Mouse (Mus musculus) CH12.LX (cell line): Measurements from ENCODE around the gene Pigr. TPM values are rescaled to one million over a fixed set of nuclear protein-coding genes. Genes with fewer than 3 reads are reported as not detected.

Experiments used
- DNase-seq: peaks from one replicate; pipeline ENCODE4 v3.0.0-alpha.2; 2013; ENCODE audit errors: extremely low read depth
- H3K27ac ChIP-seq: 2 replicates; pipeline ENCODE4 v1.5.1; 2012; ENCODE audit warnings: low read depth, mild to moderate bottlenecking, control low read depth, moderate library complexity; ENCODE audit not compliant: insufficient read depth
- H3K27me3 ChIP-seq: replicated peaks from 2 replicates; pipeline ENCODE3; 2012; ENCODE audit warnings: inconsistent platforms
- H3K36me3 ChIP-seq, 2 experiments: replicated peaks in 1 of 2; 2 replicates each; pipeline versions ENCODE3 to v1.6.1; 2012; ENCODE audit warnings: inconsistent platforms in 1 of 2, low read length in 1 of 2, mild to moderate bottlenecking in 1 of 2, mixed read lengths in 1 of 2, moderate library complexity in 1 of 2; ENCODE audit not compliant: control insufficient read depth in 1 of 2, insufficient read depth in 1 of 2
- H3K4me1 ChIP-seq, 2 experiments: 2 replicates each; pipeline ENCODE4 v1.6.1; 2012; ENCODE audit warnings: inconsistent platforms in 1 of 2, moderate library complexity in 1 of 2; ENCODE audit not compliant: insufficient read depth in 2 of 2, control insufficient read depth in 1 of 2
- H3K4me2 ChIP-seq: 2 replicates; pipeline ENCODE4 v1.6.1; 2012; ENCODE audit warnings: low read depth, mild to moderate bottlenecking, control low read depth; ENCODE audit not compliant: poor library complexity, insufficient read depth, severe bottlenecking
- H3K4me3 ChIP-seq, 3 experiments: fragments of 150-350 bp in 1 of 3; sonication (generic) in 1 of 3; replicated peaks in 1 of 3; 2 replicates each; pipeline versions ENCODE3 to v1.5.1; 2011 to 2012; ENCODE audit warnings: low read depth in 2 of 3, low read length in 2 of 3, mild to moderate bottlenecking in 2 of 3, moderate library complexity in 2 of 3, control low read depth in 1 of 3, improper control_type of control experiment in 1 of 3, inconsistent platforms in 1 of 3, mixed read lengths in 1 of 3; ENCODE audit not compliant: poor library complexity in 1 of 3
- H3K79me2 ChIP-seq: replicated peaks from 2 replicates; pipeline ENCODE4 v1.6.1; 2012; ENCODE audit warnings: mild to moderate bottlenecking, moderate library complexity; ENCODE audit not compliant: control insufficient read depth, poor library complexity, insufficient read depth, severe bottlenecking; ENCODE audit errors: extremely low read depth
- H3K9ac ChIP-seq: 2 replicates; pipeline ENCODE4 v1.6.1; 2012; ENCODE audit warnings: low read depth, mild to moderate bottlenecking, control low read depth, moderate library complexity; ENCODE audit not compliant: insufficient read depth
- H3K9me3 ChIP-seq: replicated peaks from 2 replicates; pipeline ENCODE3; 2012; ENCODE audit warnings: low read length, inconsistent platforms, mixed read lengths
- BHLHE40 ChIP-seq: IDR thresholded peaks from 2 replicates; pipeline ENCODE4 v1.6.1; 2011; ENCODE audit warnings: mild to moderate bottlenecking, low read depth, low read length, improper control_type of control experiment
- CHD1 ChIP-seq: IDR thresholded peaks from 2 replicates; pipeline ENCODE4 v1.6.1; 2012; ENCODE audit warnings: low read depth, low read length, improper control_type of control experiment, inconsistent platforms
- CHD2 ChIP-seq: IDR thresholded peaks from 2 replicates; pipeline ENCODE4 v1.6.1; 2011; ENCODE audit warnings: low read length, improper control_type of control experiment
- CTCF ChIP-seq, 2 experiments: IDR thresholded peaks in 1 of 2; conservative IDR thresholded peaks in 1 of 2; 2 replicates each; pipeline ENCODE4 v1.5.1; 2011 to 2012; ENCODE audit warnings: low read depth in 2 of 2, low read length in 2 of 2, improper control_type of control experiment in 1 of 2, inconsistent platforms in 1 of 2, mild to moderate bottlenecking in 1 of 2, moderate library complexity in 1 of 2
- E2F4 ChIP-seq: IDR thresholded peaks from 2 replicates; pipeline ENCODE4 v1.6.1; 2011; ENCODE audit warnings: low read depth, low read length, improper control_type of control experiment; ENCODE audit not compliant: insufficient replicate concordance
- ELF1 ChIP-seq: IDR thresholded peaks from 2 replicates; pipeline ENCODE4 v1.6.1; 2014; ENCODE audit warnings: low read depth, mild to moderate bottlenecking, inconsistent platforms, low read length, improper control_type of control experiment
- EP300 ChIP-seq: IDR thresholded peaks from 2 replicates; pipeline ENCODE4 v1.6.1; 2011; ENCODE audit warnings: low read length, improper control_type of control experiment
- ETS1 ChIP-seq: conservative IDR thresholded peaks from 2 replicates; pipeline ENCODE4 v1.6.1; 2012; ENCODE audit warnings: low read depth, mild to moderate bottlenecking, inconsistent platforms, low read length, improper control_type of control experiment, moderate library complexity
- GABPA ChIP-seq: IDR thresholded peaks from 2 replicates; pipeline ENCODE4 v1.6.1; 2012; ENCODE audit warnings: low read depth, low read length, improper control_type of control experiment, inconsistent platforms; ENCODE audit not compliant: insufficient replicate concordance
- HCFC1 ChIP-seq: IDR thresholded peaks from 2 replicates; pipeline ENCODE4 v1.6.1; 2012; ENCODE audit warnings: low read depth, mild to moderate bottlenecking, inconsistent platforms, low read length, improper control_type of control experiment
- IRF4 ChIP-seq: IDR thresholded peaks from 2 replicates; pipeline ENCODE4 v1.6.1; 2014; ENCODE audit warnings: low read depth, mild to moderate bottlenecking, inconsistent platforms, low read length, improper control_type of control experiment
- JUN ChIP-seq: IDR thresholded peaks from 2 replicates; pipeline ENCODE4 v1.6.1; 2011; ENCODE audit warnings: low read depth, mild to moderate bottlenecking, low read length, improper control_type of control experiment, moderate library complexity; ENCODE audit not compliant: insufficient read depth
- JUND ChIP-seq: conservative IDR thresholded peaks from 2 replicates; pipeline ENCODE4 v1.6.1; 2011; ENCODE audit warnings: low read depth, low read length, improper control_type of control experiment
- KAT2A ChIP-seq: IDR thresholded peaks from 2 replicates; pipeline ENCODE4 v1.6.1; 2012; ENCODE audit warnings: low read length, improper control_type of control experiment, inconsistent platforms; ENCODE audit not compliant: insufficient replicate concordance
- MAFK ChIP-seq: IDR thresholded peaks from 2 replicates; pipeline ENCODE4 v1.6.1; 2011; ENCODE audit warnings: low read length, improper control_type of control experiment; ENCODE audit not compliant: insufficient replicate concordance
- MAX ChIP-seq: IDR thresholded peaks from 2 replicates; pipeline ENCODE4 v1.6.1; 2011; ENCODE audit warnings: low read length, improper control_type of control experiment
- MAZ ChIP-seq: IDR thresholded peaks from 2 replicates; pipeline ENCODE4 v1.6.1; 2012; ENCODE audit warnings: low read depth, mild to moderate bottlenecking, inconsistent platforms, low read length, improper control_type of control experiment, moderate library complexity
- MEF2A ChIP-seq: IDR thresholded peaks from 2 replicates; pipeline ENCODE4 v1.6.1; 2014; ENCODE audit warnings: low read depth, mild to moderate bottlenecking, inconsistent platforms, low read length, improper control_type of control experiment, borderline replicate concordance
- MXI1 ChIP-seq: IDR thresholded peaks from 2 replicates; pipeline ENCODE4 v1.6.1; 2011; ENCODE audit warnings: mild to moderate bottlenecking, low read depth, low read length, improper control_type of control experiment
- MYC ChIP-seq: IDR thresholded peaks from 2 replicates; pipeline ENCODE4 v1.6.1; 2011; ENCODE audit warnings: low read depth, mild to moderate bottlenecking, improper control_type of control experiment, low read length
- NELFE ChIP-seq: IDR thresholded peaks from 2 replicates; pipeline ENCODE4 v1.6.1; 2011; ENCODE audit warnings: low read depth, low read length, improper control_type of control experiment
- NRF1 ChIP-seq: IDR thresholded peaks from 2 replicates; pipeline ENCODE4 v1.6.1; 2014; ENCODE audit warnings: low read depth, mild to moderate bottlenecking, inconsistent platforms, low read length, improper control_type of control experiment, moderate library complexity
- PAX5 ChIP-seq: IDR thresholded peaks from 2 replicates; pipeline ENCODE4 v1.6.1; 2012; ENCODE audit warnings: low read length, inconsistent platforms, mixed read lengths
- POLR2A ChIP-seq: IDR thresholded peaks from 2 replicates; pipeline ENCODE4 v1.6.1; 2011; ENCODE audit warnings: low read depth, mild to moderate bottlenecking, improper control_type of control experiment, low read length
- POLR2AphosphoS2 ChIP-seq: IDR thresholded peaks from 2 replicates; pipeline ENCODE4 v1.6.1; 2011; ENCODE audit warnings: low read depth, low read length, improper control_type of control experiment
- RAD21 ChIP-seq: IDR thresholded peaks from 2 replicates; pipeline ENCODE4 v1.6.1; 2011; ENCODE audit warnings: low read depth, mild to moderate bottlenecking, low read length, improper control_type of control experiment, moderate library complexity
- RCOR1 ChIP-seq: conservative IDR thresholded peaks from 2 replicates; pipeline ENCODE4 v1.6.1; 2012; ENCODE audit warnings: low read depth, mild to moderate bottlenecking, inconsistent platforms, low read length, improper control_type of control experiment
- SIN3A ChIP-seq: IDR thresholded peaks from 2 replicates; pipeline ENCODE4 v1.6.1; 2012; ENCODE audit warnings: low read length, improper control_type of control experiment, inconsistent platforms
- SMC3 ChIP-seq: IDR thresholded peaks from 2 replicates; pipeline ENCODE4 v1.6.1; 2011; ENCODE audit warnings: low read depth, low read length, improper control_type of control experiment
- TBP ChIP-seq: conservative IDR thresholded peaks from 2 replicates; pipeline ENCODE4 v1.6.1; 2011; ENCODE audit warnings: low read depth, low read length, improper control_type of control experiment
- TCF12 ChIP-seq: IDR thresholded peaks from 2 replicates; pipeline ENCODE4 v1.6.1; 2014; ENCODE audit warnings: low read depth, mild to moderate bottlenecking, inconsistent platforms, low read length, improper control_type of control experiment
- UBTF ChIP-seq: IDR thresholded peaks from 2 replicates; pipeline ENCODE4 v1.6.1; 2012; ENCODE audit warnings: low read depth, mild to moderate bottlenecking, inconsistent platforms, low read length, improper control_type of control experiment, moderate library complexity
- USF1 ChIP-seq: IDR thresholded peaks from 2 replicates; pipeline ENCODE4 v1.6.1; 2014; ENCODE audit warnings: low read depth, mild to moderate bottlenecking, inconsistent platforms, low read length, improper control_type of control experiment
- USF2 ChIP-seq: conservative IDR thresholded peaks from 2 replicates; pipeline ENCODE4 v1.6.1; 2011; ENCODE audit warnings: low read depth, low read length, improper control_type of control experiment
- ZC3H11A ChIP-seq: IDR thresholded peaks from 2 replicates; pipeline ENCODE4 v1.6.1; 2012; ENCODE audit warnings: low read depth, mild to moderate bottlenecking, inconsistent platforms, low read length, improper control_type of control experiment
- ZKSCAN1 ChIP-seq: IDR thresholded peaks from 2 replicates; pipeline ENCODE4 v1.6.1; 2012; ENCODE audit warnings: low read depth, inconsistent platforms, low read length, improper control_type of control experiment, borderline replicate concordance
- ZMIZ1 ChIP-seq: IDR thresholded peaks from 2 replicates; pipeline ENCODE4 v1.6.1; 2012; ENCODE audit warnings: low read depth, mild to moderate bottlenecking, inconsistent platforms, low read length, improper control_type of control experiment
- ZNF384 ChIP-seq: IDR thresholded peaks from 2 replicates; pipeline ENCODE4 v1.6.1; 2012; ENCODE audit warnings: low read depth, low read length, improper control_type of control experiment, inconsistent platforms
- dilution Hi-C: fragments of 300-500 bp; cut with MboI; formaldehyde crosslinking; loops from 2 replicates; pipeline ENCODE4 v1.14.3; 2020; ENCODE audit warnings: low sequenced_read_pairs; ENCODE audit not compliant: extremely low pct_unique_long_range_greater_than_20kb, extremely low pct_ligation_motif_present
- in situ Hi-C: fragments of 300-500 bp; cut with MboI; formaldehyde crosslinking; loops from 3 replicates; pipeline ENCODE4 v1.14.3; 2019; ENCODE audit warnings: low sequenced_read_pairs, low pct_ligation_motif_present, low pct_unique_long_range_greater_than_20kb, mixed read lengths
- polyA plus RNA-seq: library from polyadenylated mRNA; unstranded; fragments of >175 nt; gene quantifications from 2 replicates; pipeline ENCODE4 v1.2.1, GENCODE M21; 2012; ENCODE audit warnings: low read depth; ENCODE audit not compliant: insufficient read length
- total RNA-seq, 2 experiments: library from RNA; depleted of rRNA; stranded (reverse); fragments of 300-350 nt in 1 of 2; fragments of >200 nt in 1 of 2; gene quantifications; 2 replicates each; pipeline ENCODE4 v1.2.3; 2012 to 2014

Gene Pigr
- total and polyA plus RNA-seq, 3 experiments: 0.04 to 0.21 TPM; not detected in 1

- TF ChIP-seq UBTF (no peak), BHLHE40 (0 out of 2 replicates have a peak, but pooled peaks have one; percentile 52), NELFE (no peak), MXI1 (no peak), ETS1 (peak; percentile 40; the same call in 1 of the 2 replicates), POLR2AphosphoS2 (no peak), USF1 (no peak), JUN (peak; percentile 45; the same call in 1 of the 2 replicates), HCFC1 (peak; percentile 87), CHD1 (no peak), GABPA (no peak), EP300 (peak; percentile 61), TCF12 (peak; percentile 80), PAX5 (no peak), TBP (0 out of 2 replicates have a peak, but pooled peaks have one; percentile 61), USF2 (no peak), MAX (peak; percentile 41; the same call in 1 of the 2 replicates), SIN3A (peak; percentile 69), ZC3H11A (no peak), ELF1 (peak; percentile 47; the same call in 1 of the 2 replicates), ZKSCAN1 (no peak), CHD2 (peak; percentile 66; the same call in 1 of the 2 replicates), NRF1 (no peak), RCOR1 (0 out of 2 replicates have a peak, but pooled peaks have one; percentile 53), MYC (no peak), CTCF (conservative IDR thresholded peaks at IDR 0.05 in 1 of 2, IDR thresholded peaks at IDR 0.05 in 1 of 2; ENCODE audit: low read depth in 2 of 2, low read length in 2 of 2) (0 out of 4 replicates have a peak, but pooled peaks of 1 of the 2 experiments have one; percentile 1), JUND (peak; percentile 52), KAT2A (0 out of 2 replicates have a peak, but pooled peaks have one; percentile 55), ZMIZ1 (no peak), MAZ (peak; percentile 76), POLR2A (peak; percentile 36; the same call in 1 of the 2 replicates), MEF2A (peak; percentile 75; the same call in 1 of the 2 replicates), SMC3 (peak; percentile 6; the same call in 1 of the 2 replicates), ZNF384 (no peak), RAD21 (no peak), E2F4 (no peak), IRF4 (peak; percentile 94), MAFK (no peak; the same call in 1 of the 2 replicates)
- peaks cover 25 to 60% of the 10 kb centered on the region in 2 experiments for H3K4me1 ChIP-seq
- in situ Hi-C loops (no loop called here), dilution Hi-C loops (no loop called here)
- H3K9ac ChIP-seq: no peak overlapping the region
- no peak overlapping the region; the same call in 1 of the 2 replicates for H3K27ac ChIP-seq
- H3K36me3 ChIP-seq: no peaks in the 10 kb centered on the region
- H3K79me2 ChIP-seq: no peaks in the 10 kb centered on the region
- peak; percentile 61 for DNase-seq
- H3K27me3 ChIP-seq: no peaks in the 10 kb centered on the region
- peak overlapping the region; percentile 80; the same call in 1 of the 2 replicates for H3K4me2 ChIP-seq
- no peak overlapping the region for H3K4me3 ChIP-seq
- H3K9me3 ChIP-seq: no peaks in the 10 kb centered on the region
These were observed 6.7 kb upstream of the Pigr start for GRCm38 (mm10) chr1:130819737-130820136.
